Mouse (Mus musculus): ENCODE data around the gene Adamts1. TPM values are rescaled to one million over a fixed set of nuclear protein-coding genes. Genes with fewer than 3 reads are reported as not detected.
A peak's percentile ranks its signal among the peaks of the same experiment; 100 is the strongest.

The Adamts1 gene
- polyA plus RNA-seq, 1 experiment from 2014 or later, result 95.8 TPM

DNA sequence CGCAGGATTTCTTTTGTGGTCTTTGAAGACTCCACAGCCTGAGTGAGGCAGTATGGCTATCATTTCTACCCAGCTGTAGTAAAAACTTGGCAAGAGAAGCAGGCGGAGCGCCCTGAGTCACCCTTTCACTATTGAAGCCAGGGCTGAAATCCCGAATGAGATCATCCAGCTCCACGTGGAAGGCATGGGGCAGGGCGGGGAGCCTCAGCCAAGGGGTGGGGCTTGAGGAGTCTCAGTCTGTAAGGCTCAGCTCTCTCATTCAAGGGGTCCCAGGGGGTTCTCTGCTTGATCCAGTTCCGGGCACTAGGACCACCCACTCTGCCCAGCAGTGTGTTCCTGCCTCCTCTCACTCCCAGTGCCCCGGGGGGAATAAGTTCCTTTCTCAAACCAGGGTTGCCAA lies 2.2 kb downstream of the Adamts1 start:
- WGBS, result 3% methylated on average over 8 of the region's 8 CpGs
- H3K9ac ChIP-seq, result peak overlapping the region; percentile 91
- peak; percentile 69 for ATAC-seq (replicated peaks; ENCODE audit: low FRiP score)

GRCm38 (mm10) chr16:85799971-85800370 lies 2.9 kb downstream of the Adamts1 start:
- Histone ChIP-seq H3K27me3 (no peaks in the 10 kb centered on the region), H3K27ac (no peak overlapping the region), H3K9me3 (replicated peaks) (no peaks in the 10 kb centered on the region), H3K9ac (peak overlapping the region; percentile 91; the same call in 1 of the 2 replicates), H3K36me3 (peaks cover 53% of the 10 kb centered on the region), H3K4me1 (peaks cover 34% of the 10 kb centered on the region), H3K4me2 (peak overlapping the region; percentile 90), H3K4me3 (replicated peaks) (peak overlapping the region; percentile 85)
- 54% methylated on average over 9 of the region's 9 CpGs for WGBS
- no peak for ATAC-seq (replicated peaks; ENCODE audit: low FRiP score)

More for the DNA sequence above, 2.2 kb downstream of the Adamts1 start:
- H3K4me3 ChIP-seq (replicated peaks), result peak overlapping the region; percentile 85
- H3K27ac ChIP-seq, result peak overlapping the region; percentile 98
- H3K4me2 ChIP-seq, result peak overlapping the region; percentile 90
- peaks cover 46% of the 10 kb centered on the region for H3K36me3 ChIP-seq
- no peaks in the 10 kb centered on the region for H3K27me3 ChIP-seq
- H3K9me3 ChIP-seq (replicated peaks), result no peaks in the 10 kb centered on the region
- H3K4me1 ChIP-seq, result peaks cover 37% of the 10 kb centered on the region

- whole genome bisulfite sequencing, result 87% methylated on average over 7 of the region's 7 CpGs
- Histone ChIP-seq H3K36me3 (peaks cover 61% of the 10 kb centered on the region), H3K27ac (no peak overlapping the region), H3K9ac (no peak overlapping the region), H3K27me3 (no peaks in the 10 kb centered on the region), H3K4me1 (peaks cover 23% of the 10 kb centered on the region), H3K4me2 (peak overlapping the region; percentile 33), H3K9me3 (replicated peaks) (no peaks in the 10 kb centered on the region), H3K4me3 (replicated peaks) (0 out of 2 replicates have a peak overlapping the region, but pooled peaks have one; percentile 19)
- ATAC-seq (replicated peaks; ENCODE audit: low FRiP score), result no peak
These were observed 4.6 kb downstream of the Adamts1 start for GRCm38 (mm10) chr16:85798334-85798733.

GRCm38 (mm10) chr16:85797161-85797560 lies 5.8 kb downstream of the Adamts1 start:
- ATAC-seq (replicated peaks; ENCODE audit: low FRiP score), result no peak
- H3K9ac ChIP-seq, result no peak overlapping the region
- H3K9me3 ChIP-seq (replicated peaks), result no peaks in the 10 kb centered on the region
- peak overlapping the region; percentile 18; the same call in 1 of the 2 replicates for H3K4me2 ChIP-seq
- no peak overlapping the region for H3K27ac ChIP-seq
- WGBS, result 94% methylated on average over 4 of the region's 4 CpGs
- no peaks in the 10 kb centered on the region for H3K27me3 ChIP-seq
- H3K4me1 ChIP-seq, result peaks cover 23% of the 10 kb centered on the region
- H3K36me3 ChIP-seq, result peaks cover 61% of the 10 kb centered on the region
- H3K4me3 ChIP-seq (replicated peaks), result no peak overlapping the region

DNA sequence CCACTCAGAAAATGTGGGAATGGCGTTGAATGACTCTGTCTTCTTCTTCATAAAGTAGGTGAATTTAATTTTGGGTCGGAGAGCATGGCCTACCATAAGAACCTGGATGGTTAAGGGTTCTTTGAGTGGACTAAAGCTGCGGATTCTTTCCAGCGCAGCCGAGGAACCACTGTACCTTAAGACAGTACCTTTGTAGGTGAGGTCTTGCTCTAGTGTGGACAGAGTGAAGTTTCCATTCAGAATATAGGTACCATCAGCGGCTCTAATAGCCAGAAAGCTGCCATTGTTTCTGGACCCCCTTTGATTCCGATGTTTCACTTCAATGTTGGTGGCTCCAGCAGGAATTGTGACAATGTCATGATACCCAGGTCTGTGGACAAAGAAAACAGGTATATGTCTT lies 7.2 kb downstream of the Adamts1 start:
- Histone ChIP-seq H3K9ac (no peak overlapping the region), H3K27me3 (no peaks in the 10 kb centered on the region), H3K4me2 (no peak overlapping the region), H3K4me1 (peaks cover 23% of the 10 kb centered on the region), H3K36me3 (peaks cover 61% of the 10 kb centered on the region), H3K4me3 (replicated peaks) (no peak overlapping the region), H3K27ac (no peak overlapping the region), H3K9me3 (replicated peaks) (no peaks in the 10 kb centered on the region)
- ATAC-seq (replicated peaks; ENCODE audit: low FRiP score), result no peak
- WGBS, result 96% methylated on average over 7 of the region's 7 CpGs

GRCm38 (mm10) chr16:85793166-85793830 lies 9.6 kb downstream of the Adamts1 start:
- H3K36me3 ChIP-seq, result peaks cover 41% of the 10 kb centered on the region
- H3K27me3 ChIP-seq, result no peaks in the 10 kb centered on the region
- 85% methylated on average over 4 of the region's 4 CpGs for WGBS
- ATAC-seq (replicated peaks; ENCODE audit: low FRiP score), result no peak
- no peak overlapping the region for H3K4me3 ChIP-seq (replicated peaks)
- peaks cover 7% of the 10 kb centered on the region; the same call in 1 of the 2 replicates for H3K4me1 ChIP-seq
- H3K9ac ChIP-seq, result no peak overlapping the region
- H3K27ac ChIP-seq, result no peak overlapping the region
- H3K4me2 ChIP-seq, result no peak overlapping the region
- no peaks in the 10 kb centered on the region for H3K9me3 ChIP-seq (replicated peaks)

- WGBS, result 81% methylated on average over 2 of the region's 2 CpGs
- Histone ChIP-seq H3K4me3 (replicated peaks) (no peak overlapping the region), H3K36me3 (no peaks in the 10 kb centered on the region), H3K27me3 (no peaks in the 10 kb centered on the region), H3K9ac (no peak overlapping the region), H3K27ac (no peak overlapping the region), H3K4me2 (no peak overlapping the region), H3K4me1 (no peaks in the 10 kb centered on the region), H3K9me3 (replicated peaks) (no peaks in the 10 kb centered on the region)
- ATAC-seq (replicated peaks; ENCODE audit: low FRiP score), result peak; percentile 64; the same call in 1 of the 2 replicates
These were observed 21.8 kb downstream of the Adamts1 start for GRCm38 (mm10) chr16:85781076-85781475.

DNA sequence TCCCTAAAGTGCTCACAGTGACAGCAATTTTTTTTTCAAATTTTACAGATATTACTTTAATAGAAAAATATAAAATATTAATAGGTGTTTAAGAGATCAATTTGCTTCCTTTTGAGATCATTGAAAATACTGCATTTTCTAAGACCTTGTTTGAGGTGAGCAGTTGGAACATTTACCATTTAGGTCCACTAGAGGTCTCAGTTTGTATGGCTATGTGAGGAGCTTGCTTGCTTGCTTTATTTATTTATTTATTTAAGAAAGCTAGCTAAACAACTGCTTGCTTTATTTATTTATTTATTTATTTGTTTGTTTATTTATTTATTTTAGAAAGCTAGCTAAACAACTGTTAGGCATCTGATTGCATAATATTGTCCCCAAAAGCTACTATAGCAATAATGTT lies 23.1 kb downstream of the Adamts1 start:
- ATAC-seq (replicated peaks; ENCODE audit: low FRiP score), result peak; percentile 86
- no peak overlapping the region for H3K4me2 ChIP-seq
- H3K9me3 ChIP-seq (replicated peaks), result no peaks in the 10 kb centered on the region
- no peaks in the 10 kb centered on the region for H3K27me3 ChIP-seq
- no peak overlapping the region for H3K9ac ChIP-seq
- H3K27ac ChIP-seq, result no peak overlapping the region
- H3K36me3 ChIP-seq, result no peaks in the 10 kb centered on the region
- no peaks in the 10 kb centered on the region for H3K4me1 ChIP-seq
- no peak overlapping the region for H3K4me3 ChIP-seq (replicated peaks)

GRCm38 (mm10) chr16:85772272-85772671 lies 30.6 kb downstream of the Adamts1 start:
- Histone ChIP-seq H3K9ac (no peak overlapping the region), H3K4me2 (no peak overlapping the region), H3K36me3 (no peaks in the 10 kb centered on the region), H3K27ac (no peak overlapping the region), H3K9me3 (replicated peaks) (no peaks in the 10 kb centered on the region), H3K4me1 (no peaks in the 10 kb centered on the region), H3K27me3 (no peaks in the 10 kb centered on the region), H3K4me3 (replicated peaks) (no peak overlapping the region)
- 74% methylated on average over 3 of the region's 3 CpGs for WGBS
- no peak for ATAC-seq (replicated peaks; ENCODE audit: low FRiP score)

DNA sequence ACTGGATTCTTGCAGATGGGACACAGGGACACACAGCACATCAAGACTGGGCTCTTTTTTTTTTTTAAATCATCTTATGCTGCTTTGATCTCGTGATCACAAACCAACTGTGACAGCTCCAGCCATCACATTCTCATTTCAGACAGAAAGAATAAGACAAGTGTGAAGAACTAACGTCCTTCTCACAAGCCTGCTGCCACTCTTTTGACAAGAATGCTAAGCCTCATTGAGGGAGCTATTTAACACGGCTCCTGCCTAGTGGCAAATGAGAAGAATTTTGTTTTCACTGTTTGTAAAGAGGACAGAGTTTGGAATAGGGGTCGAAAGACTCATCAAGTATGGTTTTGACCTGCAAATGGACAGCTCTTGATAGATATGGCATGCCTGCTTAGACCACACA lies 35.6 kb downstream of the Adamts1 start:
- ATAC-seq (replicated peaks; ENCODE audit: low FRiP score), result no peak
- Histone ChIP-seq H3K27me3 (no peaks in the 10 kb centered on the region), H3K4me1 (0 out of 2 replicates have a peak, but pooled peaks cover 2% of the 10 kb centered on the region), H3K4me3 (replicated peaks) (no peak overlapping the region), H3K4me2 (no peak overlapping the region), H3K9ac (no peak overlapping the region), H3K36me3 (no peaks in the 10 kb centered on the region), H3K9me3 (replicated peaks) (no peaks in the 10 kb centered on the region), H3K27ac (no peak overlapping the region)
- WGBS, result 57% methylated on average over 4 of the region's 4 CpGs

GRCm38 (mm10) chr16:85765697-85766096 lies 37.2 kb downstream of the Adamts1 start:
- Histone ChIP-seq H3K4me3 (replicated peaks) (no peak overlapping the region), H3K4me1 (peaks cover 6% of the 10 kb centered on the region; the same call in 1 of the 2 replicates), H3K9ac (no peak overlapping the region), H3K9me3 (replicated peaks) (no peaks in the 10 kb centered on the region), H3K4me2 (no peak overlapping the region), H3K36me3 (no peaks in the 10 kb centered on the region), H3K27me3 (no peaks in the 10 kb centered on the region), H3K27ac (no peak overlapping the region)
- no peak for ATAC-seq (replicated peaks; ENCODE audit: low FRiP score)
- 53% methylated on average over 8 of the region's 8 CpGs for WGBS

GRCm38 (mm10) chr16:85765167-85765566 lies 37.7 kb downstream of the Adamts1 start:
- peaks cover 6% of the 10 kb centered on the region; the same call in 1 of the 2 replicates for H3K4me1 ChIP-seq
- no peaks in the 10 kb centered on the region for H3K9me3 ChIP-seq (replicated peaks)
- H3K27ac ChIP-seq, result no peak overlapping the region
- no peak overlapping the region for H3K4me2 ChIP-seq
- H3K36me3 ChIP-seq, result no peaks in the 10 kb centered on the region
- H3K27me3 ChIP-seq, result no peaks in the 10 kb centered on the region
- ATAC-seq (replicated peaks; ENCODE audit: low FRiP score), result no peak
- WGBS, result 88% methylated on average over 6 of the region's 6 CpGs
- H3K9ac ChIP-seq, result no peak overlapping the region
- H3K4me3 ChIP-seq (replicated peaks), result no peak overlapping the region

Data from kidney, embryonic 15.5 days (tissue).